Mouse (Mus musculus) embryonic facial prominence, embryonic 15.5 days (tissue): Measurements from ENCODE around the gene Wbp4. TPM values are rescaled to one million over a fixed set of nuclear protein-coding genes. Genes with fewer than 3 reads are reported as not detected.
A peak's percentile ranks its signal among the peaks of the same experiment; 100 is the strongest.

Experiments used
- ATAC-seq: fragments of 200-750 bp; cut with Nextera tagmentation; 2 replicates; pipeline ENCODE4 v1.8.0; 2017; ENCODE audit warnings: low read depth, moderate TSS enrichment; ENCODE audit not compliant: insufficient number of reproducible peaks, low FRiP score, low TSS enrichment
- H3K27ac ChIP-seq: fragments of 300-500 bp; sonication (generic); replicated peaks from 2 replicates; pipeline ENCODE4 v1.5.1; 2015; ENCODE audit warnings: mild to moderate bottlenecking, inconsistent platforms
- H3K27me3 ChIP-seq: fragments of 300-500 bp; sonication (generic); 2 replicates; pipeline ENCODE4 v1.6.1; 2015; ENCODE audit warnings: inconsistent platforms
- H3K36me3 ChIP-seq: fragments of 300-500 bp; sonication (generic); 2 replicates; pipeline ENCODE4 v1.6.1; 2015; ENCODE audit warnings: mild to moderate bottlenecking, inconsistent platforms
- H3K4me1 ChIP-seq: fragments of 300-500 bp; sonication (generic); 2 replicates; pipeline ENCODE4 v1.6.1; 2015; ENCODE audit warnings: inconsistent platforms
- H3K4me2 ChIP-seq: fragments of 300-500 bp; sonication (generic); replicated peaks from 2 replicates; pipeline ENCODE4 v1.6.1; 2015; ENCODE audit warnings: mild to moderate bottlenecking, inconsistent platforms
- H3K4me3 ChIP-seq: fragments of 300-500 bp; sonication (generic); replicated peaks from 2 replicates; pipeline ENCODE4 v1.5.1; 2015; ENCODE audit warnings: mild to moderate bottlenecking, inconsistent platforms
- H3K9ac ChIP-seq: fragments of 300-500 bp; sonication (generic); 2 replicates; pipeline ENCODE4 v1.6.1; 2015; ENCODE audit warnings: inconsistent platforms
- H3K9me3 ChIP-seq: fragments of 300-500 bp; sonication (generic); replicated peaks from 2 replicates; pipeline ENCODE4 v1.6.1; 2016; ENCODE audit warnings: inconsistent platforms
- WGBS: fragments of 180-500 bp; shearing (Covaris S2); methylation state at CpG from one replicate; pipeline ENCODE4 v1.1.7; 2015; 5-methylcytosine and 5-hydroxymethylcytosine counted together
- polyA plus RNA-seq: library from polyadenylated mRNA; unstranded; fragments of >200 nt; fragmentation: Nextera tagmentation; extraction: Ambion mirVana; gene quantifications from 2 replicates; pipeline ENCODE4 v1.2.1, GENCODE M21; 2015

The Wbp4 gene
- polyA plus RNA-seq, 1 experiment from 2014 or later: 44.2 TPM

DNA sequence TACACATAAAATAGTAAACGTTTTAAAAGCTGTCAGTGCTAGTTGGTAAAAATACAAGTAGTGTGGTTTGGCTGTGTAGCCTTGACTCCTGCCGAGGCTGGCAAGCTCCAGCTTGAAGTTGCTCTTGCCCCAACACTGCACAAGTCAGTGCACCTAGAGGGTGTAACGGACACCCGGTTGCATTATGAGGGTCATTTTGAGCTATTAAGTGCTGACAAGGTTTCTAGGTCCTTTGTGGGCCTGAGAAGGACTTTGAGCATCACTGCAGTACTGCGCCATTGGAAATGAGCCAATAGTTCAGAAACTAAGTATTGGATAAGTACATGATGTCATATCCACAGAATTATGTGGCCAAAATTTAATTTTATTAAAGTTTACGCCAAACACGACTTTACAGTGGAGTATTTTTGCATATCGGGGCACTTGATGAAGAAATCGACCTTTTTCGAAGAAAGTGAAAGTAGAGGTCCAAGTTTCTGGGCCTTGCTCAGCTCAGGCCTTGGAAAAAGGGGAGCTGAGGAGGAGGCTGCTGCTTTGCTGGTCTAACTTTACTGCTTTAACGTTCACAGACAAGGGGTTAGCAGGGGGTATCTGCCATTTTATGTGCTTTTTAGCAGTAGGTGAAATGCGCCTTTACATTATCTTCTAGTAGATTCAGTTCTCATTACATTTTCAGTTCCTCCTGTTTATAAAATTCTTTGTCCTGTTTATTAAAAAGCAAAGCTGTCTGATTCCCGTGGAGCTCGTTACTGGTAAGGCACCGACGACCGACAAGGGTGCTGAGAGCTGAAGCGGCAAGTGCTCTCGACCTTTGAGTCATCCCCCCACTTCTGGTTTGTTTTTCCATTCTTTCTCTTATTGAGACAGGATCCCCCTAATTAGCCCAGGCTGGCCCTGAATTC is 37.7 kb upstream of the Wbp4 start:
- no peak overlapping the region for H3K4me3 ChIP-seq
- no peaks in the 10 kb centered on the region for H3K36me3 ChIP-seq
- peaks cover 16% of the 10 kb centered on the region for H3K4me1 ChIP-seq
- WGBS: 62% methylated on average over 19 of the region's 19 CpGs
- no peak overlapping the region for H3K9ac ChIP-seq
- H3K9me3 ChIP-seq: no peaks in the 10 kb centered on the region
- H3K27me3 ChIP-seq: no peaks in the 10 kb centered on the region
- H3K4me2 ChIP-seq: no peak overlapping the region
- no peak overlapping the region for H3K27ac ChIP-seq
- ATAC-seq: no peak

- Histone ChIP-seq H3K9ac (no peak overlapping the region), H3K4me3 (no peak overlapping the region), H3K36me3 (no peaks in the 10 kb centered on the region), H3K4me2 (no peak overlapping the region), H3K4me1 (peaks cover 12% of the 10 kb centered on the region), H3K9me3 (no peaks in the 10 kb centered on the region), H3K27ac (no peak overlapping the region), H3K27me3 (no peaks in the 10 kb centered on the region)
- ATAC-seq: no peak
- 67% methylated on average over 2 of the region's 2 CpGs for WGBS
These were observed 36.8 kb upstream of the Wbp4 start for GRCm38 (mm10) chr14:79518123-79518522.

GRCm38 (mm10) chr14:79517185-79517740 is 35.9 kb upstream of the Wbp4 start:
- ATAC-seq: no peak
- WGBS: 76% methylated on average over 8 of the region's 8 CpGs

DNA sequence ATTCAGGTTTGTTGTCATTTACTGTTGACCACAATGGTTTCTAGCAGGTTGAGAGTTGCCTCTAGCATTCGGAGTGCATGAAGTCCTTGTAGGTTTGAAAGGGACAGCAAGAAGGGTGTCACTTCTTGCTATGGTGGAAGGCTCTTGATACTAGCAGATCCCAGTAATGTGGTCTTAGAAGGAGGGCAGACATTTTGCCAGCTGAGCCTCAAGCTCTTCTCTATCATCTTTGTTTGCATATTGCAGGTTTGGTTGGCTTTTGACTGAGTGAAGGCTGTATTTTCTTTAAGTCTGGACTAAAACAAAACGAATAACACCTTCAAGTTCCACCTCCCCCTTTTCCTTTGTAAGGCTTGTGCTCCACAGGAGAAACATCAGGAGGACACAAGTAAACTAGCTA is 35.4 kb upstream of the Wbp4 start:
- H3K9ac ChIP-seq: no peak overlapping the region
- H3K27ac ChIP-seq: no peak overlapping the region
- peaks cover 12% of the 10 kb centered on the region for H3K4me1 ChIP-seq
- no peaks in the 10 kb centered on the region for H3K9me3 ChIP-seq
- WGBS: 76% methylated on average over 2 of the region's 2 CpGs
- no peak overlapping the region for H3K4me3 ChIP-seq
- H3K4me2 ChIP-seq: peak overlapping the region; percentile 13
- no peak for ATAC-seq
- H3K36me3 ChIP-seq: no peaks in the 10 kb centered on the region
- H3K27me3 ChIP-seq: no peaks in the 10 kb centered on the region

More at GRCm38 (mm10) chr14:79517185-79517740, 35.9 kb upstream of the Wbp4 start:
- Histone ChIP-seq H3K27ac (no peak overlapping the region), H3K4me1 (peaks cover 12% of the 10 kb centered on the region), H3K27me3 (no peaks in the 10 kb centered on the region), H3K9ac (no peak overlapping the region), H3K36me3 (no peaks in the 10 kb centered on the region), H3K9me3 (no peaks in the 10 kb centered on the region), H3K4me3 (no peak overlapping the region), H3K4me2 (0 out of 2 replicates have a peak overlapping the region, but pooled peaks have one; percentile 13)

- peak overlapping the region; percentile 82 for H3K27ac ChIP-seq
- no peak for ATAC-seq
- H3K9me3 ChIP-seq: no peaks in the 10 kb centered on the region
- no peaks in the 10 kb centered on the region for H3K27me3 ChIP-seq
- H3K36me3 ChIP-seq: no peaks in the 10 kb centered on the region
- WGBS: 58% methylated on average over 5 of the region's 5 CpGs
- peak overlapping the region; percentile 28; the same call in 1 of the 2 replicates for H3K4me3 ChIP-seq
- H3K4me1 ChIP-seq: peaks cover 9% of the 10 kb centered on the region
- H3K4me2 ChIP-seq: peak overlapping the region; percentile 24
- no peak overlapping the region for H3K9ac ChIP-seq
These were observed 34.9 kb upstream of the Wbp4 start for GRCm38 (mm10) chr14:79516243-79516610.

DNA sequence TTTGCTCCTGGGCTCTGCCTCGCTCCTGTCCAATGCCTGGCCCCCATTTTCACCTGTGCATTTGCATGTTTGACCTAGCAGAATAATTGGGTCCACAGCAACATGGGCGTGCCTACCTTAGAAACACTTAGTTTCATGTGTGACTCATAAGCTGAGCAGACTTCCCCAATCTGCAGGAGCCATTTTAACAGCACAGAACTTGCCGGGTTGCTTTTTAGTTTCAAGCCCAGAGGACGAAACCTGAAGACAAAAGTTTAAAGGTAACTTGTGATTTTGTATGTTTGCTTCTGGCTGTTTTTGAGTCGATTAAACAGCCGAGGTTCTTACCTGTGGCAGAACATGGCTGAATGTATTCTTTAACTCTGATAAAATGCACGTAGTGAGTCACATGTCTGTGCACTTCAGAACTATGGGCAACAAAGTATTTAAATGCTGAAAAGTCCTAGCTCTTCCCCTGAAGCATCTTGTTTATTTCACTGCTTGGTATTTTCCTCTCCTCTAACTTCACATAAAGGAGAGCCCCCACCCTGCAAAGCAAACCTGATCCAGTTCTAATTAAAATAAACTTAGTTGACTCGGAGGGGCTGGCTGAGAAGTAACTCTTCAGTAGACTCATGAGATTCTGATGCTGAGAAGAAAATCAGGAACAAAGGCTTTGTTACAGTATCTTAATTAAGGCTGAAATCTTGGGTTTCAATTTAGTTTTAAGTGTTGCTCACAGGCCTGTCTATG is 34.4 kb upstream of the Wbp4 start:
- 0 out of 2 replicates have a peak, but pooled peaks have one; percentile 63 for ATAC-seq
- WGBS: 59% methylated on average over 8 of the region's 8 CpGs
- Histone ChIP-seq H3K36me3 (no peaks in the 10 kb centered on the region), H3K4me2 (peak overlapping the region; percentile 24; the same call in 1 of the 2 replicates), H3K27me3 (no peaks in the 10 kb centered on the region), H3K9me3 (no peaks in the 10 kb centered on the region), H3K4me1 (peaks cover 6% of the 10 kb centered on the region; the same call in 1 of the 2 replicates), H3K9ac (no peak overlapping the region), H3K27ac (peak overlapping the region; percentile 82), H3K4me3 (peak overlapping the region; percentile 28)

DNA sequence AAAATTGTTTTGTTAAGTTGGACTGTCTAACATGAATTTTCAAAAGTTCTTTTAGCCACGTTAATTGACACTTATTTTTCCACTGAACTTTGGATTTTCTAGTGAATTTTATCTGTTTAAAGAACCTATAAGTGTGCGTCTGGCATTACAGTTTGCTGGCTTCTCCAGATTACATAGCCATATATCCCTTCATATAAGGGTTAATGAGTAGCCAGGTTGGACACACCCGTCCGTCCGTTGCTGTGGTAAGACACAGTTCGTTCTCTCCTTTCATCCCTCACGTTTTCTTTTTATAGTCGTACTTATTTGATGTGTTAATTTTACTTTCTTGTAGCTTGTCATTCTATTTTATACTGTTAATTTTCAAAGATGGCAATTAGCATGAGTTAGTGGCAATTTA is 33.8 kb upstream of the Wbp4 start:
- Histone ChIP-seq H3K27ac (peak overlapping the region; percentile 44; the same call in 1 of the 2 replicates), H3K4me2 (no peak overlapping the region; the same call in 1 of the 2 replicates), H3K27me3 (no peaks in the 10 kb centered on the region), H3K36me3 (no peaks in the 10 kb centered on the region), H3K4me3 (peak overlapping the region; percentile 28), H3K4me1 (peaks cover 6% of the 10 kb centered on the region; the same call in 1 of the 2 replicates), H3K9me3 (no peaks in the 10 kb centered on the region), H3K9ac (no peak overlapping the region)
- 70% methylated on average over 8 of the region's 8 CpGs for WGBS
- ATAC-seq: no peak

DNA sequence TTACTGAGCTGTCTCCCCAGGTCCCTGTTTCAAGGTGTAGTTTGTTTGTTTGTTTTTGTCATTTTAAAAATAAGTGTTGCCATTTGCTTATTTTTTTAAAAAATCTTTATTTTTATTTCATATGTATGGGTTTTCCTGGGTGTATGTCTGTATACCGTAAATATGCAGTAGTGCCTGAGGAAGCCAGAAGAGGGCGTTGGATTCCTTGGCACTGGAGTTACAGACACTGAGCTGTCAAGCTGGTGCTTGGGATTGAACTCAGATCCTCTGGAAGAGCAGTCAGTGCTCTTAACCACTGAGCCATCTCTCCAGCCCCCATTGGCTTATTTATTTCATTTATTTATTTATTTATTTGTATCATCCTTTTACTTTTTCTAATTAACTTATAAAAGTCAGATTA is 32.6 kb upstream of the Wbp4 start:
- Histone ChIP-seq H3K4me1 (peaks cover 6% of the 10 kb centered on the region; the same call in 1 of the 2 replicates), H3K27me3 (no peaks in the 10 kb centered on the region), H3K36me3 (no peaks in the 10 kb centered on the region), H3K27ac (no peak overlapping the region), H3K9ac (no peak overlapping the region), H3K4me2 (no peak overlapping the region), H3K4me3 (no peak overlapping the region), H3K9me3 (no peaks in the 10 kb centered on the region)
- WGBS: 75% methylated on average over 2 of the region's 2 CpGs
- ATAC-seq: no peak

GRCm38 (mm10) chr14:79511521-79511920 is 30.2 kb upstream of the Wbp4 start:
- no peak overlapping the region for H3K27ac ChIP-seq
- no peaks in the 10 kb centered on the region for H3K4me1 ChIP-seq
- H3K36me3 ChIP-seq: no peaks in the 10 kb centered on the region
- no peaks in the 10 kb centered on the region for H3K9me3 ChIP-seq
- no peaks in the 10 kb centered on the region for H3K27me3 ChIP-seq
- WGBS: 63% methylated on average over 1 of the region's 1 CpGs
- no peak overlapping the region for H3K4me2 ChIP-seq
- no peak overlapping the region for H3K4me3 ChIP-seq
- no peak for ATAC-seq
- H3K9ac ChIP-seq: no peak overlapping the region

- Histone ChIP-seq H3K27me3 (no peaks in the 10 kb centered on the region), H3K4me1 (peaks cover 4% of the 10 kb centered on the region; the same call in 1 of the 2 replicates), H3K9me3 (no peaks in the 10 kb centered on the region), H3K9ac (no peak overlapping the region), H3K27ac (no peak overlapping the region), H3K36me3 (no peaks in the 10 kb centered on the region), H3K4me2 (no peak overlapping the region), H3K4me3 (no peak overlapping the region)
- 73% methylated on average over 9 of the region's 9 CpGs for WGBS
- no peak for ATAC-seq
These were observed 27.5 kb upstream of the Wbp4 start for GRCm38 (mm10) chr14:79508662-79509305.

GRCm38 (mm10) chr14:79507846-79508245 is 26.5 kb upstream of the Wbp4 start:
- Histone ChIP-seq H3K27me3 (no peaks in the 10 kb centered on the region), H3K9me3 (no peaks in the 10 kb centered on the region), H3K4me2 (no peak overlapping the region), H3K4me3 (no peak overlapping the region), H3K36me3 (no peaks in the 10 kb centered on the region), H3K9ac (no peak overlapping the region), H3K4me1 (peaks cover 7% of the 10 kb centered on the region; the same call in 1 of the 2 replicates), H3K27ac (no peak overlapping the region)
- WGBS: 81% methylated on average over 1 of the region's 1 CpGs
- ATAC-seq: no peak
